Mouse (Mus musculus) heart, embryonic 10.5 days (tissue): ENCODE data around the gene Nlrc4. TPM values are rescaled to one million over a fixed set of nuclear protein-coding genes. Genes with fewer than 3 reads are reported as not detected.

Source experiments
- DNase-seq: peaks from one replicate; pipeline ENCODE4 v3.0.0-alpha.2; 2017; ENCODE audit warnings: low spot score
- H3K27ac ChIP-seq: fragments of 300-500 bp; sonication (generic); 2 replicates; pipeline ENCODE4 v1.5.1; 2016; ENCODE audit warnings: mild to moderate bottlenecking
- H3K27me3 ChIP-seq: fragments of 300-500 bp; sonication (generic); 2 replicates; pipeline ENCODE4 v1.6.1; 2016; ENCODE audit warnings: mild to moderate bottlenecking; ENCODE audit not compliant: poor library complexity, insufficient read depth, severe bottlenecking
- H3K36me3 ChIP-seq: fragments of 300-500 bp; sonication (generic); 2 replicates; pipeline ENCODE4 v1.6.1; 2016; ENCODE audit warnings: mild to moderate bottlenecking, moderate library complexity
- H3K4me1 ChIP-seq: fragments of 300-500 bp; sonication (generic); 2 replicates; pipeline ENCODE4 v1.6.1; 2016; ENCODE audit warnings: mild to moderate bottlenecking
- H3K4me3 ChIP-seq: fragments of 300-500 bp; sonication (generic); 2 replicates; pipeline ENCODE4 v1.5.1; 2016; ENCODE audit warnings: mild to moderate bottlenecking, moderate library complexity
- H3K9me3 ChIP-seq: fragments of 300-500 bp; sonication (generic); 2 replicates; pipeline ENCODE4 v1.6.1; 2016; ENCODE audit warnings: mild to moderate bottlenecking, moderate library complexity
- WGBS: fragments of 180-500 bp; shearing (Covaris S2); methylation state at CpG from one replicate; pipeline ENCODE4 v1.1.7; 2016; 5-methylcytosine and 5-hydroxymethylcytosine counted together
- polyA plus RNA-seq: library from polyadenylated mRNA; unstranded; fragments of >200 nt; fragmentation: Nextera tagmentation; extraction: Ambion mirVana; gene quantifications from 2 replicates; pipeline ENCODE4 v1.2.1, GENCODE M21; 2016

The Nlrc4 gene
- polyA plus RNA-seq, 1 experiment from 2014 or later: 0.06 TPM

DNA sequence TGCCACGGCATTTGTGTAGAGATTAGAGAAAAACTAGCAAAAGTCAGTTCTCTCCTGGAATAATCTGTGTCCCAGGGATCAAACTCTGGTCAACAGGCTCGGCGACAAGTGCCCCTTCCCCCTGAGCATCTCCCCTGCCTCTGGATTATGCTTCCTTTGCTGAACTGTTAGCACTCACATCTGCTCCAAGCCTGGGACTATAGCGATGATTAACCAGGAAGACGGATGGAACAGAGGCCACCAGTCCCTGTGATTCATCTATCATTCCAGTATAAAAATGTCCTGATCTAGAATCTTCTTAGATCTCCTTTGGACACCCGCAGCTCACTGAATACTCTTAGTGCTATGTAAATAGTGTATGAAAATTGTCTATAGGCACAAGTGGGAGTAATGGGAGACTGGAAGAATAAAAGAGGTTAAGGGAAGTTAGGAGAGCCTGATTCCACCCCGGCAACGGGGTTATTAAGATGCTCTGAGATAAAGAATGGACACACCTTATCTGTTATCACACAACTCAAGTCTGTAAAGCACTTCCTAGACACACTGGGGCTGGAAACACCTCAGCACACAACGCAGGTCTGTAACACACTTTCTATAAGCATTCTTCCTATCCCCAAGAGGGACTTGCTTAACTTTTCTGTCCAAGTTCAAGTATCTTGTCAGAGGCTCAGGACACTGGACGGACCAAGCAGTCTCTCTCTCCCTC lies 817 bp downstream of the Nlrc4 start:
- 63% methylated on average over 10 of the region's 10 CpGs for WGBS
- Histone ChIP-seq H3K4me1 (no peaks in the 10 kb centered on the region), H3K4me3 (no peak overlapping the region), H3K27ac (no peak overlapping the region), H3K9me3 (no peaks in the 10 kb centered on the region), H3K36me3 (no peaks in the 10 kb centered on the region), H3K27me3 (no peaks in the 10 kb centered on the region)
- no peak for DNase-seq

DNA sequence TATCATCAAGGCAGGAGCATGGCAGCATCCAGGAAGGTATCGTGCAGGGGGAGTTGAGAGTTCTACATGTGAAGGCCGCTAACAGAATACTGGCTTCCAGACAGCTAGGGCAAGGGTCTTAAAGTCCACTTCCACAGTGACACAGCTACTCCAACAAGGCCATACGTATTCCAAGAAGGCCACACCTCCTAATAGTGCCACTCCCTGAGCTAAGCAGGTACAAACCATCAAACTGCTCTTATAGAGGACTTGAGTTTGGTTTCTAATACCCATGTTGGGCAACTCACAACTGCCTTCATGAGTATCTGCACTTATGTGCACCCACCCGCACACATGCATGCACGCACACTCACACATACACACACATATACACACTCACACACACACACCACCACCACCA lies 2.1 kb downstream of the Nlrc4 start:
- no peak overlapping the region for H3K4me3 ChIP-seq
- no peaks in the 10 kb centered on the region for H3K27me3 ChIP-seq
- H3K27ac ChIP-seq: no peak overlapping the region
- H3K4me1 ChIP-seq: no peaks in the 10 kb centered on the region
- DNase-seq: no peak
- no peaks in the 10 kb centered on the region for H3K36me3 ChIP-seq
- no peaks in the 10 kb centered on the region for H3K9me3 ChIP-seq
- 91% methylated on average over 5 of the region's 5 CpGs for WGBS

DNA sequence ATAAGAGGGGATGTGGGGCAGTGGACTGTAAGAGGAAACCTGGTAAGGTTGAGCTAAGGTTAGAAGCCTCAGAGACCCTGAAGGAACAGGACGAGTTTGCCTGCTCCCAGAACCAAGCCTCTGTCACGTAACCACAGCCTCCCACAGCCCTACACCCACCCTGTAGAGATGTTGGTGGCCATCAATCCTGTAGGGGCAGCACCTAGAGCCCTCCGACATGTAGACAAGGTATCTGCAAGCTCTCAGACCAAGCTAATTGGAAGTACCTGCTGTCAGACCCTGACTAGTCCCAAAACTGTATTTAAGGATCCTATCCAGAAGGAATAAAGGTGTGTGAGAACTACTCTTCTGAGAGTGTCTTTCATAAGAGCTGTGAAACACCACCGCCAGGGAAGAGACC lies 3.5 kb downstream of the Nlrc4 start:
- 84% methylated on average over 4 of the region's 4 CpGs for WGBS
- H3K27me3 ChIP-seq: no peaks in the 10 kb centered on the region
- no peaks in the 10 kb centered on the region for H3K9me3 ChIP-seq
- H3K4me1 ChIP-seq: no peaks in the 10 kb centered on the region
- no peak for DNase-seq
- H3K36me3 ChIP-seq: no peaks in the 10 kb centered on the region
- no peak overlapping the region for H3K4me3 ChIP-seq
- H3K27ac ChIP-seq: no peak overlapping the region

DNA sequence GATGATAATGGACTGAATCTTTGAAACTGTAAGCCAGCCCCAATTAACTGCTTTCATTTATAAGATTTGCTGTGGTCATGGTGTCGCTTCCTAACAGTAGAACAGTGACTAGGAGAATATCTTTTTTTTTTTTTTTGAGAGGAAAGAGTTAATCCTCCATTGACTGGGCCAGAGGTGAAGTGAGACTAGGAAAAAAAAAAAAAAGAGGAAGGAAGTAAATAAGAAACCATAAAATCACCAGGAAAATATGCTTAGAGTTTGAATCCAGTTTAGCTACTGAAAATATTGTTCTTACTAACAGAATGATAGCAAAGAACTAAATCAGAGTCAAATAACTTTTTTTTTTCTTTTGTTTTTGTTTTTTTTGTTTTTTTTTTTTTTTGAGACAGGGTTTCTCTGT lies 4.3 kb downstream of the Nlrc4 start:
- WGBS: 89% methylated on average over 1 of the region's 1 CpGs

DNA sequence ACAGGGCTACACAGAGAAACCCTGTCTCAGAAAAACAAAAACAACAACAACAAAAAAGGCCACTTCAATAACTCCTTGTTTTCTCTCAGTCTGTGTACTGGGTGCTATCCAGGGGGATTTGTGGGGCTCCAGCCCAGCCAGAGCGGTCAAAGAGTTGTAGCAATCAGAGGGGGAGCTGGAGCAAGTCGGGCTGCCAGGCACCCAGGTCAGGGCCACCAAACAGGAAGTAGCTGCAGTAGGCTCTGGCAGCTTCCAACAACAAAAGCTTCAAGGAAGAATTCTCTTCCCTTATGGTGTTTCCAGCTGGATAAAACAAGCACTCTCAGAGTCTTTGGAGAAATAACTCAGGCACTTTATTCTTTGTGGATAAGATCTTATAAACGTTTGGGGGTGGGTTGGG lies 5.0 kb downstream of the Nlrc4 start:
- no peak overlapping the region for H3K4me3 ChIP-seq
- 74% methylated on average over 3 of the region's 3 CpGs for WGBS
- no peak overlapping the region for H3K27ac ChIP-seq
- no peaks in the 10 kb centered on the region for H3K4me1 ChIP-seq
- no peak for DNase-seq
- no peaks in the 10 kb centered on the region for H3K36me3 ChIP-seq
- H3K27me3 ChIP-seq: no peaks in the 10 kb centered on the region
- no peaks in the 10 kb centered on the region for H3K9me3 ChIP-seq

More for the DNA sequence above, 4.3 kb downstream of the Nlrc4 start:
- Histone ChIP-seq H3K27ac (no peak overlapping the region), H3K27me3 (no peaks in the 10 kb centered on the region), H3K36me3 (no peaks in the 10 kb centered on the region), H3K9me3 (no peaks in the 10 kb centered on the region), H3K4me3 (no peak overlapping the region), H3K4me1 (no peaks in the 10 kb centered on the region)
- DNase-seq: no peak

DNA sequence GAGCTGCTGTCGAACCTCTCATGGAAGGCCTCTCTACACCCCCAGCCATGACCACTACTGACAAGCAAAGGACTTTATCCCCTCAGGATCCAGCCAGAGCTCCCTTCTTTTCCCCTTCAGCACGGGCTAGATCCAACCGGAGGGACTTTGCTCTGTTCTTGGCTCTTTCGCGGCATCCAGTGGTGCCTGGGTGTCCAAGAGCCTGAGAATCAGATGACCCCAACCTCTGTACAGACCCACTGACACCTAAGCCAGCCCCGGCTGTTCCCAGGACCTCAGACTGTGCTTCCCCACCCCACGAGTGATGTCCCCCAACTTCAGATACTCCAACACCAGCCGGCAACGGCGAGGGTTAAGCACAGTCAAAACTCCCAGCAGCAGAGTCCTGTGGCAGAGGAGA lies 9.2 kb downstream of the Nlrc4 start:
- peak; percentile 68 for DNase-seq
- no peak overlapping the region for H3K4me3 ChIP-seq
- WGBS: 87% methylated on average over 10 of the region's 10 CpGs
- H3K27ac ChIP-seq: no peak overlapping the region
- H3K4me1 ChIP-seq: no peaks in the 10 kb centered on the region
- no peaks in the 10 kb centered on the region for H3K9me3 ChIP-seq
- no peaks in the 10 kb centered on the region for H3K27me3 ChIP-seq
- H3K36me3 ChIP-seq: no peaks in the 10 kb centered on the region

DNA sequence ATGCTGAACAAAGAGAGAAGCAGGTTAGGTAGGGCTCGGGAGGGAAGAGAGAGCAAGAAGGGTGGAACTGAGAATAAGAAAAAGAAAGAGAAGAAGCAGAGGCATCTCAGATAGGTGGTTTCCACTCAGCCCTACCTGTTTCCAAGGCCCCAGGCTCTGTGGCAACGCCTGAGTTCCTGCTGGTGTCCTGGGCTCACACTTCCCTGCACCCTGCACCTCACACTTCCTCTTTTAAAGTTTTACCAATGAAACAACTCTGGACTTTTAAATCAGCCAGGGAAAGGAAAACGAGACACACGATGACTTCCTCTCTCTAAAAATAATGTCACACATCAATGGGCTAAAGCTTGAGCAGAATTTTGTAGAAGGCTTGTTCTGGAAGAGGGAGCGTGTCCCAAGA lies 18.5 kb downstream of the Nlrc4 start:
- WGBS: 72% methylated on average over 5 of the region's 5 CpGs
- Histone ChIP-seq H3K27me3 (no peaks in the 10 kb centered on the region), H3K4me1 (no peaks in the 10 kb centered on the region), H3K9me3 (no peaks in the 10 kb centered on the region), H3K27ac (no peak overlapping the region), H3K4me3 (no peak overlapping the region), H3K36me3 (no peaks in the 10 kb centered on the region)
- DNase-seq: no peak

DNA sequence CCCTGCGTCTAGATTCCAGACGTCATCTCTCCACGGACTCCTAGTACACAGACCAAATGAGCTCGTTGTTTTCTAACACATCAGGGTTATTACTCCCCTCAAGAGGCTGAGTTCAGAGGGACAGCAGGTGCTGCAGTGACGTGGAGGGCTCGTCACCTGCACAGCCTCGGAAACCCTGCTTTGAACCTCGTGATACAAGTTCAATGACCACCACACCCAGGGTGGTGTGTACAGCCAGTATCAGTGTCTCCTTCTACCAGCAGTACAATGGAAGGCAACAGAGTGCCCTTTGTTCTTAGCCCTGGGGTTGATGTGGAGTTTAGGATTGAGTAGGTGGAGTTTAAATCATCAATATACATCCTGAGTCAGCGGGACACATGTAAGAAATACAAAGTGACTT lies 21.2 kb downstream of the Nlrc4 start:
- Histone ChIP-seq H3K9me3 (no peaks in the 10 kb centered on the region), H3K36me3 (no peaks in the 10 kb centered on the region), H3K4me1 (no peaks in the 10 kb centered on the region), H3K4me3 (no peak overlapping the region), H3K27ac (no peak overlapping the region), H3K27me3 (no peaks in the 10 kb centered on the region)
- 85% methylated on average over 9 of the region's 9 CpGs for whole genome bisulfite sequencing
- DNase-seq: no peak

DNA sequence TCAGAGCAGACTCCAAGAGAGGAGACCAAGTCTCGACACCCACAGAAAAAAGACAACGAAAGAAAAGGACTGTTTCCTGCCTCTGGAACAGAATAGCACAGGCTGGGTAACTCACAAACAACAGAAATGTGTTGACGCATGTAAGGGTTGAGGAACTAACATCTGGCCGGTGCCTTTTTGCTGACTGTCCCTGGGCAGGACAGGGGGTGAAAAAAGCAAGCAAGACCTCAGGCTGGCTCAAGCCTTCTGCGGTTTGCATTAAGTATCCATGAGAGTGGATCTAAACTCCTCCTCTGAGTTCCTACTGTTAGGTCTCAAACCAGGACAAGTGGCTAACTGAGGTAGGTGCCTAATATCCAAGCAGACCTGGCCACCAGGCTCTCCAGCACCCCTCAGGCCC lies 26.3 kb downstream of the Nlrc4 start:
- Histone ChIP-seq H3K4me3 (no peak overlapping the region), H3K4me1 (peaks cover 14% of the 10 kb centered on the region), H3K36me3 (peaks cover 14% of the 10 kb centered on the region), H3K9me3 (no peaks in the 10 kb centered on the region), H3K27me3 (no peaks in the 10 kb centered on the region), H3K27ac (no peak overlapping the region)
- WGBS: 74% methylated on average over 5 of the region's 5 CpGs
- no peak for DNase-seq

DNA sequence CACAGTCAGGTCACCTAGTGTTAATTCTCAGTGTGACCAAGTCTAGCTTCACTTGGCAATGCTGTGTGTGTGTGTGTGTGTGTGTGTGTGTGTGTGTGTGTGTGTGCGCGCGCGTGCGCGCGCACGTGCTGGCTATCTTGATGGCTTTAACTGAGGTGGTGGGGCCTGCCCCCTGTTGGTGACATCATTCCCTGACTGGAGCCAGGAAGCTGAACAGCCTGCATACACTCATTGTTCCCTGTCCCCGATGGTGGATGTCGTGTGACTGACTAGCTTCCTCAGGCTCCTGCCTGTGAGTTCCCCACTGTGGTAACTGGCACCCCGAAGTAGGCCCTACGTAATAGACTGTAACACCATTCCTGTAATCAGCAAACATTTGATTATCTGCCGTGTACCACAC lies 27.5 kb downstream of the Nlrc4 start:
- Histone ChIP-seq H3K36me3 (peaks cover 25% of the 10 kb centered on the region), H3K9me3 (no peaks in the 10 kb centered on the region), H3K4me3 (no peak overlapping the region), H3K27ac (no peak overlapping the region; the same call in 1 of the 2 replicates), H3K4me1 (peaks cover 14% of the 10 kb centered on the region), H3K27me3 (no peaks in the 10 kb centered on the region)
- 66% methylated on average over 13 of the region's 13 CpGs for WGBS
- no peak for DNase-seq

DNA sequence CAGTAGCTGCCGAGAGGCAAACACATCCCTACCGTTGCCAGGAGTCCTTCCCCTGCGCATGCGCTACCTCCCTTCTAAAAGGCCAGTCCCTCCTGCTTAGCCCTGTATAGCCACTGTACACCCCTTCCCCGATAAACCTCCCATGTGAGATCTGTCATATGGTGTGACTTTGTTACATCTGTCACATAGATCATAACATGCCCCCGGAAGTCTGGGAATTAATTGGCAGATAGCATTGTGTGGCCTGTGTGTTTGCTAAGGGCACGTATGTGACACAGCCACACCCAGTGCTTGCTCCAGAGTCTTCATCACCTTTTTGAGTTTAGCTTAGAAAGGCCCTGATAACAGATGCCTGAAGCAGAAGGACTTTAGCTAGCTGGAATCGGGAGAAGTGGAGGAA lies 28.9 kb downstream of the Nlrc4 start:
- DNase-seq: no peak
- WGBS: 74% methylated on average over 8 of the region's 8 CpGs
- H3K27me3 ChIP-seq: no peaks in the 10 kb centered on the region
- H3K27ac ChIP-seq: no peak overlapping the region
- H3K36me3 ChIP-seq: peaks cover 25% of the 10 kb centered on the region
- H3K4me3 ChIP-seq: no peak overlapping the region
- no peaks in the 10 kb centered on the region for H3K9me3 ChIP-seq
- peaks cover 14% of the 10 kb centered on the region for H3K4me1 ChIP-seq

DNA sequence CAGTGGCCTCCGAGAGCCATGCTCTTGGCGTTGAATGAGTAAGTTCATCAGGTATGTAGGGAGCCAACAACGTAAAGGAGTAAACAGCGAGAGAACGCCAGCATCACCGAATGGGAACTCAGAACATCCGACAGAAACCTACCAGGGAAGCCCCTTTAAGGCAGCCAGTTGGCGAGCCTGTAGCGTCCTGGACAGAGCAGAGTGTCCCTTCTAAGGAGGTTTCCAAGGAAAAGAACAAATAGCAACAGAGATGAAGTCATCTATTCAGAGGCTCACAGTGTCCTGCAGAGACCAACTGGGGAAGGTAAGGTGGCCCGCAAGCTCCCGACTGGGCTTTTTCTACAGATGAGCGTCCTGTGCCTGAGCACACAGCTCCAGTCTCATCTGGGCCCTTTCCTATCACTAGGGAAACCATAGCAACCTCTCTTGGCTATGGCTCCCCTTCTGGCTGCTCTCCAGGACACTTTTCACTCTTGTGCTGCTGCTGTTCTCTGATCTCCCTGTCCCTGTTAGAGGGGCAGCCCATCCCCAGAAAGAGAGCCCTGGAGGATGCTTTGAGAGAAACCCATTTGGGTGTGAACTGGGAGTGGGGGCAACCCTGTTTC lies 34.4 kb downstream of the Nlrc4 start:
- no peaks in the 10 kb centered on the region for H3K4me1 ChIP-seq
- WGBS: 87% methylated on average over 12 of the region's 12 CpGs
- no peak for DNase-seq
- no peak overlapping the region for H3K27ac ChIP-seq
- H3K36me3 ChIP-seq: peaks cover 75% of the 10 kb centered on the region
- no peaks in the 10 kb centered on the region for H3K9me3 ChIP-seq
- H3K4me3 ChIP-seq: no peak overlapping the region
- H3K27me3 ChIP-seq: no peaks in the 10 kb centered on the region

DNA sequence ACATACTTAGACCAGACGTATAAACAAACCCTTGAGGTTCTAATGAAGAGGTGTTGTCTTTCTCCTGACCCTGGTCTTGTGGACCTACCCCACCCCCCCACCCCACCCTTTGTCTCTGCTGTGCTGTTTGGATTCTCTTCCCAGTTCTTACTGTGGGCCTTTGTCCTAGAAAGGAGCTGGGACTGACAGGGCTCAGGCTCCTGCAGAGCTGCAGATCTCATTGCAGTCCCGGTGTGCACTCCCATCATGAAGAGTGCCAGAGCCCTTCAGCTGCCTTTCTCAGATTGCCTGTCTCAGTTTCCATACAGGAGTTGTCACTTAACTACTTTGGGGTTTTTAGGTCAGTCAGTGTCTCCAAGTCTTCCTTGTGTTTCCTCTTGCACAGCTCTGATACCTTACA lies 38.3 kb downstream of the Nlrc4 start:
- no peaks in the 10 kb centered on the region for H3K4me1 ChIP-seq
- no peak for DNase-seq
- peaks cover 79% of the 10 kb centered on the region for H3K36me3 ChIP-seq
- no peak overlapping the region for H3K27ac ChIP-seq
- no peaks in the 10 kb centered on the region for H3K9me3 ChIP-seq
- no peak overlapping the region for H3K4me3 ChIP-seq
- H3K27me3 ChIP-seq: no peaks in the 10 kb centered on the region
- 85% methylated on average over 2 of the region's 2 CpGs for WGBS

DNA sequence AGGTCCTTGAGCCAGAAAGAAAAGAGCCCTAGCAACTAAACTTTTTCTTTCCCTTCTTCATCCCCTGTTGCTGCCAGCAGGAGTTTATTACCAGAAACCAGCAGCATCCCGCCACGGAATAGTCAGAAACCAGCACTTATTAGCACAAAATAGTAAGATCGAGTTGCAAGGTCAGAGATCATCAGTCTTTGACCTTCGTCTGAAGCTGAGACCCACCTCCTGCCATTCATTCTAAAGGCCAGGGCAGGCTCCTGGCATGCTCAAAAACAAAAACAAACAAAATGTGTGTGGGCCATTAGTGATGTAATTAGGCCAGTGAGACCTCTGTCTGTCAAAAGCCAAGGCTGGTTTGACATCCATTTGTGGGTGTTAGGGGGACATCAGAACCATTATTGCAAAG lies 40.8 kb downstream of the Nlrc4 start:
- no peak for DNase-seq
- 78% methylated on average over 4 of the region's 4 CpGs for WGBS

More for the DNA sequence above, 40.8 kb downstream of the Nlrc4 start:
- H3K4me3 ChIP-seq: no peak overlapping the region
- peaks cover 86% of the 10 kb centered on the region for H3K36me3 ChIP-seq
- no peaks in the 10 kb centered on the region for H3K4me1 ChIP-seq
- H3K27ac ChIP-seq: no peak overlapping the region
- no peaks in the 10 kb centered on the region for H3K27me3 ChIP-seq
- no peaks in the 10 kb centered on the region for H3K9me3 ChIP-seq
